16 mouse cellular contexts compared by ENCODE assay signal in genomic region chr7:27309832-27310231, GRCm38 (mm10). TPM values are rescaled to one million over a fixed set of nuclear protein-coding genes. Genes with fewer than 3 reads are reported as not detected.
DNase-seq lines count a peak whose midpoint lies in the region; ATAC-seq and TF ChIP-seq lines count a peak whose summit lies in the region.
"Had no signal": no experiment of that assay in that cellular context is flagged by ENCODE, and none has a peak within 500 bp of the region (broad histone marks: within the 10 kb centered on the region; RNA-seq: fewer than 3 reads in every experiment).

No protein-coding gene starts in this region.

- 0 out of 2 replicates have a peak, but pooled peaks cover 3% of the 10 kb centered on the region for H3K27me3 ChIP-seq in forebrain, embryonic 14.5 days (replicated peaks; ENCODE audit: control insufficient read depth, insufficient read depth, low read length)
- peaks cover 39% of the 10 kb centered on the region for H3K27me3 ChIP-seq in forebrain, embryonic 10.5 days (ENCODE audit: poor library complexity, severe bottlenecking)
- H3K27me3 ChIP-seq in hindbrain, embryonic 13.5 days = peaks cover 41% of the 10 kb centered on the region
- H3K27me3 ChIP-seq in hindbrain, embryonic 12.5 days = peaks cover 28% of the 10 kb centered on the region
- peaks cover 13% of the 10 kb centered on the region for H3K27me3 ChIP-seq in midbrain, embryonic 11.5 days (ENCODE audit: control insufficient read depth, insufficient read depth, low read length)
- H3K27me3 ChIP-seq in midbrain, postnatal 0 days (ENCODE audit: insufficient read depth, low read length) = 0 out of 2 replicates have a peak, but pooled peaks cover 3% of the 10 kb centered on the region
- H3K27me3 ChIP-seq in stomach, postnatal 0 days (ENCODE audit: control insufficient read depth, insufficient read depth, low read length) = no peaks in the 10 kb centered on the region

- 0 out of 2 replicates have a peak, but pooled peaks cover 4% of the 10 kb centered on the region for H3K9me3 ChIP-seq in forebrain, embryonic 14.5 days (replicated peaks; ENCODE audit: control insufficient read depth, low read length)
- peaks cover 22% of the 10 kb centered on the region; the same call in 1 of the 2 replicates for H3K9me3 ChIP-seq in forebrain, embryonic 10.5 days
- H3K9me3 ChIP-seq in hindbrain, embryonic 13.5 days = peaks cover 11% of the 10 kb centered on the region; the same call in 1 of the 2 replicates
- H3K9me3 ChIP-seq in hindbrain, embryonic 12.5 days (replicated peaks) = peaks cover 15% of the 10 kb centered on the region
- peaks cover 3% of the 10 kb centered on the region; the same call in 1 of the 2 replicates for H3K9me3 ChIP-seq in midbrain, embryonic 11.5 days (ENCODE audit: control insufficient read depth, low read length)
- H3K9me3 ChIP-seq in midbrain, postnatal 0 days (ENCODE audit: low read length) = no peaks in the 10 kb centered on the region
- no peaks in the 10 kb centered on the region for H3K9me3 ChIP-seq in stomach, postnatal 0 days (ENCODE audit: control insufficient read depth, low read length)

- H3K27ac ChIP-seq in forebrain, embryonic 14.5 days (ENCODE audit: low read depth, low read length) = no peak overlapping the region
- H3K27ac ChIP-seq in forebrain, embryonic 10.5 days = no peak overlapping the region
- no peak overlapping the region for H3K27ac ChIP-seq in hindbrain, embryonic 13.5 days
- no peak overlapping the region for H3K27ac ChIP-seq in hindbrain, embryonic 12.5 days
- H3K27ac ChIP-seq in midbrain, embryonic 11.5 days (ENCODE audit: low read depth, low read length) = no peak overlapping the region
- H3K27ac ChIP-seq in midbrain, postnatal 0 days (ENCODE audit: low read depth, low read length) = no peak overlapping the region
- peak overlapping the region; percentile 53; the same call in 1 of the 2 replicates for H3K27ac ChIP-seq in stomach, postnatal 0 days (replicated peaks)
- H3K27ac ChIP-seq: liver, embryonic 15.5 days had no signal

- peaks cover 6% of the 10 kb centered on the region for H3K4me1 ChIP-seq in forebrain, embryonic 14.5 days (ENCODE audit: control insufficient read depth, insufficient read depth, low read length)
- H3K4me1 ChIP-seq in forebrain, embryonic 10.5 days = peaks cover 25% of the 10 kb centered on the region
- H3K4me1 ChIP-seq in hindbrain, embryonic 13.5 days (replicated peaks) = peaks cover 17% of the 10 kb centered on the region
- peaks cover 14% of the 10 kb centered on the region for H3K4me1 ChIP-seq in hindbrain, embryonic 12.5 days
- H3K4me1 ChIP-seq in midbrain, embryonic 11.5 days (ENCODE audit: control insufficient read depth, insufficient read depth, low read length) = peaks cover 8% of the 10 kb centered on the region
- H3K4me1 ChIP-seq in midbrain, postnatal 0 days (ENCODE audit: insufficient read depth, low read length) = no peaks in the 10 kb centered on the region
- peaks cover 4% of the 10 kb centered on the region; the same call in 1 of the 2 replicates for H3K4me1 ChIP-seq in stomach, postnatal 0 days (replicated peaks; ENCODE audit: control insufficient read depth, insufficient read depth)

- H3K9ac ChIP-seq in forebrain, embryonic 14.5 days (ENCODE audit: low read length) = no peak overlapping the region
- H3K9ac ChIP-seq in hindbrain, embryonic 13.5 days = 0 out of 2 replicates have a peak overlapping the region, but pooled peaks have one; percentile 62
- no peak overlapping the region for H3K9ac ChIP-seq in hindbrain, embryonic 12.5 days
- H3K9ac ChIP-seq in midbrain, embryonic 11.5 days (ENCODE audit: low read length) = no peak overlapping the region
- H3K9ac ChIP-seq in midbrain, postnatal 0 days (replicated peaks; ENCODE audit: low read length, poor library complexity, severe bottlenecking) = no peak overlapping the region; the same call in 1 of the 2 replicates
- H3K9ac ChIP-seq in stomach, postnatal 0 days (ENCODE audit: low read length) = no peak overlapping the region
- H3K9ac ChIP-seq: liver, embryonic 15.5 days had no signal

- H3K36me3 ChIP-seq in forebrain, embryonic 14.5 days (ENCODE audit: control insufficient read depth, insufficient read depth, low read length) = 0 out of 2 replicates have a peak, but pooled peaks cover 3% of the 10 kb centered on the region
- peaks cover 12% of the 10 kb centered on the region for H3K36me3 ChIP-seq in forebrain, embryonic 10.5 days (replicated peaks)
- peaks cover 4% of the 10 kb centered on the region; the same call in 1 of the 2 replicates for H3K36me3 ChIP-seq in hindbrain, embryonic 13.5 days
- no peaks in the 10 kb centered on the region for H3K36me3 ChIP-seq in hindbrain, embryonic 12.5 days
- H3K36me3 ChIP-seq in midbrain, embryonic 11.5 days (ENCODE audit: control insufficient read depth, insufficient read depth, low read length) = no peaks in the 10 kb centered on the region
- peaks cover 3% of the 10 kb centered on the region; the same call in 1 of the 2 replicates for H3K36me3 ChIP-seq in midbrain, postnatal 0 days (ENCODE audit: insufficient read depth, low read length)
- peaks cover 5% of the 10 kb centered on the region for H3K36me3 ChIP-seq in stomach, postnatal 0 days (ENCODE audit: control insufficient read depth, insufficient read depth, low read length)
- H3K36me3 ChIP-seq: G1E; liver, embryonic 15.5 days had no signal

- TF ChIP-seq EP300 in stomach, postnatal 0 days (optimal IDR thresholded peaks at IDR 0.05) = no peak

- H3K4me2 ChIP-seq in forebrain, embryonic 14.5 days (ENCODE audit: low read length) = 0 out of 2 replicates have a peak overlapping the region, but pooled peaks have one; percentile 52
- H3K4me2 ChIP-seq in hindbrain, embryonic 13.5 days = peak overlapping the region; percentile 55
- no peak overlapping the region for H3K4me2 ChIP-seq in hindbrain, embryonic 12.5 days (replicated peaks)
- no peak overlapping the region for H3K4me2 ChIP-seq in midbrain, embryonic 11.5 days
- no peak overlapping the region for H3K4me2 ChIP-seq in midbrain, postnatal 0 days (ENCODE audit: low read depth, low read length, poor library complexity, severe bottlenecking)
- no peak overlapping the region for H3K4me2 ChIP-seq in stomach, postnatal 0 days (replicated peaks; ENCODE audit: low read depth)

- no peak for DNase-seq in forebrain, embryonic 14.5 days (ENCODE audit: low spot score)
- no peak for DNase-seq in forebrain, embryonic 10.5 days (ENCODE audit: extremely low spot score, low spot score)
- no peak for DNase-seq in midbrain, embryonic 11.5 days (ENCODE audit: low spot score, missing footprints)
- DNase-seq in midbrain, postnatal 0 days (ENCODE audit: low spot score) = no peak
- no peak for DNase-seq in stomach, postnatal 0 days (ENCODE audit: low spot score)
- DNase-seq in frontal cortex, postnatal 14 days (ENCODE audit: low spot score in 2 of 2) = no peak
- DNase-seq: right cerebral cortex, adult 18-20 months had no signal

- 40% methylated on average over 3 of the region's 3 CpGs for WGBS in forebrain, embryonic 14.5 days
- 31% methylated on average over 3 of the region's 3 CpGs for WGBS in forebrain, embryonic 10.5 days
- WGBS in hindbrain, embryonic 13.5 days = 52% methylated on average over 3 of the region's 3 CpGs
- 45% methylated on average over 3 of the region's 3 CpGs for WGBS in hindbrain, embryonic 12.5 days
- 46% methylated on average over 3 of the region's 3 CpGs for WGBS in midbrain, embryonic 11.5 days
- 76% methylated on average over 3 of the region's 3 CpGs for WGBS in midbrain, postnatal 0 days
- WGBS in stomach, postnatal 0 days = 72% methylated on average over 3 of the region's 3 CpGs

- no peak for ATAC-seq in forebrain, embryonic 14.5 days
- no peak for ATAC-seq in hindbrain, embryonic 13.5 days (ENCODE audit: low FRiP score)
- no peak for ATAC-seq in hindbrain, embryonic 12.5 days (ENCODE audit: low FRiP score)
- peak; percentile 2; the same call in 1 of the 2 replicates for ATAC-seq in midbrain, embryonic 11.5 days (ENCODE audit: low FRiP score)
- no peak for ATAC-seq in midbrain, postnatal 0 days (ENCODE audit: low FRiP score)
- ATAC-seq in stomach, postnatal 0 days (ENCODE audit: low FRiP score, low TSS enrichment) = no peak

- TF ChIP-seq CTCF in midbrain, postnatal 0 days (IDR thresholded peaks at IDR 0.05) = no peak
- TF ChIP-seq CTCF in stomach, postnatal 0 days (IDR thresholded peaks at IDR 0.05; ENCODE audit: low read depth) = no peak

- no peak overlapping the region for H3K4me3 ChIP-seq in forebrain, embryonic 14.5 days (ENCODE audit: low read depth, low read length)
- H3K4me3 ChIP-seq in forebrain, embryonic 10.5 days = no peak overlapping the region
- no peak overlapping the region for H3K4me3 ChIP-seq in hindbrain, embryonic 13.5 days
- no peak overlapping the region for H3K4me3 ChIP-seq in hindbrain, embryonic 12.5 days
- no peak overlapping the region for H3K4me3 ChIP-seq in midbrain, embryonic 11.5 days (ENCODE audit: low read depth, low read length)
- no peak overlapping the region for H3K4me3 ChIP-seq in midbrain, postnatal 0 days (ENCODE audit: low read depth, low read length)
- H3K4me3 ChIP-seq in stomach, postnatal 0 days (ENCODE audit: low read depth, low read length) = no peak overlapping the region

RNA-seq across cellular contexts. Expression of gene Ltbp4, which starts 27.7 kb away (rescaled TPM):
- polyA plus RNA-seq in forebrain, embryonic 14.5 days (2014; fragmentation: Nextera tagmentation; extraction: Ambion mirVana) = 8.0 and 11.0 TPM in 2 replicates
- 8.5 and 11.1 TPM in 2 replicates for polyA plus RNA-seq in forebrain, embryonic 10.5 days (2016; fragmentation: Nextera tagmentation; extraction: Ambion mirVana)
- 5.4 and 6.0 TPM in 2 replicates for polyA plus RNA-seq in hindbrain, embryonic 13.5 days (2015; fragmentation: Nextera tagmentation; extraction: Ambion mirVana)
- polyA plus RNA-seq in hindbrain, embryonic 12.5 days (2016; fragmentation: Nextera tagmentation; extraction: Ambion mirVana) = 8.7 and 8.9 TPM in 2 replicates
- 2.9 and 5.8 TPM in 2 replicates for polyA plus RNA-seq in midbrain, embryonic 11.5 days (2014; fragmentation: Nextera tagmentation; extraction: Ambion mirVana)
- total RNA-seq in midbrain, postnatal 0 days (2014; rRNA removed) = 25.3 and 44.3 TPM in 2 replicates
- polyA plus RNA-seq in midbrain, postnatal 0 days (2015; fragmentation: Nextera tagmentation; extraction: Ambion mirVana) = 13.6 and 16.0 TPM in 2 replicates
- 81.0 and 94.8 TPM in 2 replicates for polyA plus RNA-seq in stomach, postnatal 0 days (2015; fragmentation: Nextera tagmentation; extraction: Ambion mirVana)

RNA-seq across cellular contexts. Expression of gene Shkbp1, which starts 46.0 kb away (rescaled TPM):
- polyA plus RNA-seq in forebrain, embryonic 14.5 days (2014; fragmentation: Nextera tagmentation; extraction: Ambion mirVana) = 52.4 and 66.4 TPM in 2 replicates
- 62.4 and 67.7 TPM in 2 replicates for polyA plus RNA-seq in forebrain, embryonic 10.5 days (2016; fragmentation: Nextera tagmentation; extraction: Ambion mirVana)
- polyA plus RNA-seq in hindbrain, embryonic 13.5 days (2015; fragmentation: Nextera tagmentation; extraction: Ambion mirVana) = 61.8 and 62.5 TPM in 2 replicates
- 72.4 and 76.2 TPM in 2 replicates for polyA plus RNA-seq in hindbrain, embryonic 12.5 days (2016; fragmentation: Nextera tagmentation; extraction: Ambion mirVana)
- 45.9 and 50.7 TPM in 2 replicates for polyA plus RNA-seq in midbrain, embryonic 11.5 days (2014; fragmentation: Nextera tagmentation; extraction: Ambion mirVana)
- 36.3 and 42.7 TPM in 2 replicates for total RNA-seq in midbrain, postnatal 0 days (2014; rRNA removed)
- 24.1 and 25.1 TPM in 2 replicates for polyA plus RNA-seq in midbrain, postnatal 0 days (2015; fragmentation: Nextera tagmentation; extraction: Ambion mirVana)
- polyA plus RNA-seq in stomach, postnatal 0 days (2015; fragmentation: Nextera tagmentation; extraction: Ambion mirVana) = 26.3 and 27.3 TPM in 2 replicates

RNA-seq across cellular contexts. Expression of gene Gm20479, which starts 47.4 kb away (rescaled TPM):
- polyA plus RNA-seq in forebrain, embryonic 14.5 days (2014; fragmentation: Nextera tagmentation; extraction: Ambion mirVana) = 0.38 TPM in 1 of 2 replicates, not detected in the other
- polyA plus RNA-seq in forebrain, embryonic 10.5 days (2016; fragmentation: Nextera tagmentation; extraction: Ambion mirVana) = 1.4 TPM in 1 of 2 replicates, not detected in the other
- not detected in 2 replicates for polyA plus RNA-seq in hindbrain, embryonic 13.5 days (2015; fragmentation: Nextera tagmentation; extraction: Ambion mirVana)
- polyA plus RNA-seq in hindbrain, embryonic 12.5 days (2016; fragmentation: Nextera tagmentation; extraction: Ambion mirVana) = 0.43 and 0.59 TPM in 2 replicates
- polyA plus RNA-seq in midbrain, embryonic 11.5 days (2014; fragmentation: Nextera tagmentation; extraction: Ambion mirVana) = not detected in 2 replicates
- not detected in 2 replicates for total RNA-seq in midbrain, postnatal 0 days (2014; rRNA removed)
- polyA plus RNA-seq in midbrain, postnatal 0 days (2015; fragmentation: Nextera tagmentation; extraction: Ambion mirVana) = not detected in 2 replicates
- 0.28 and 0.57 TPM in 2 replicates for polyA plus RNA-seq in stomach, postnatal 0 days (2015; fragmentation: Nextera tagmentation; extraction: Ambion mirVana)
- total RNA-seq: G1E; layer of hippocampus, postnatal 25 days; megakaryocyte-erythroid progenitor cell, adult 5-6 weeks had no signal
- polyA plus RNA-seq: frontal cortex, adult 2 months; neural tube, embryonic 11.5 days; thymus, postnatal 0 days had no signal

RNA-seq across cellular contexts. Expression of gene Numbl, which starts 51.6 kb away (rescaled TPM):
- 22.9 and 28.6 TPM in 2 replicates for polyA plus RNA-seq in forebrain, embryonic 14.5 days (2014; fragmentation: Nextera tagmentation; extraction: Ambion mirVana)
- 13.6 and 15.6 TPM in 2 replicates for polyA plus RNA-seq in forebrain, embryonic 10.5 days (2016; fragmentation: Nextera tagmentation; extraction: Ambion mirVana)
- 48.4 and 49.6 TPM in 2 replicates for polyA plus RNA-seq in hindbrain, embryonic 13.5 days (2015; fragmentation: Nextera tagmentation; extraction: Ambion mirVana)
- 60.2 and 63.0 TPM in 2 replicates for polyA plus RNA-seq in hindbrain, embryonic 12.5 days (2016; fragmentation: Nextera tagmentation; extraction: Ambion mirVana)
- 16.9 and 17.7 TPM in 2 replicates for polyA plus RNA-seq in midbrain, embryonic 11.5 days (2014; fragmentation: Nextera tagmentation; extraction: Ambion mirVana)
- 111 and 147 TPM in 2 replicates for total RNA-seq in midbrain, postnatal 0 days (2014; rRNA removed)
- polyA plus RNA-seq in midbrain, postnatal 0 days (2015; fragmentation: Nextera tagmentation; extraction: Ambion mirVana) = 59.8 and 60.9 TPM in 2 replicates
- 12.8 and 14.6 TPM in 2 replicates for polyA plus RNA-seq in stomach, postnatal 0 days (2015; fragmentation: Nextera tagmentation; extraction: Ambion mirVana)

Comparison
In these comparisons a context has a peak if more than half of its experiments do, and no peak if none do; other contexts are left out.
1. H3K4me2 ChIP-seq: peak in forebrain, embryonic 14.5 days (single experiment) and hindbrain, embryonic 13.5 days (single experiment); none in hindbrain, embryonic 12.5 days (single experiment), midbrain, embryonic 11.5 days (single experiment), midbrain, postnatal 0 days (single experiment) and stomach, postnatal 0 days (single experiment).